Mouse (Mus musculus) adrenal gland, adult 18-20 months (tissue): ENCODE measurements around the gene Msh5. TPM values are rescaled to one million over a fixed set of nuclear protein-coding genes. Genes with fewer than 3 reads are reported as not detected.
"Not testable (repeated sequence)": the region's sequence is repeated elsewhere in the genome, so short reads cannot be mapped to it uniquely, and the experiment has no call there.

Experiments
- DNase-seq, 2 experiments: peaks; one replicate each; pipeline ENCODE4 v3.0.0; 2021 to 2022; ENCODE audit warnings: low spot score in 2 of 2
- total RNA-seq, 2 experiments: library from RNA; stranded (reverse); gene quantifications; 1 replicate in 1 of 2; 2 replicates in 1 of 2; pipeline ENCODE4 v1.2.3; 2021

The Msh5 gene
- total RNA-seq, 2 experiments from 2014 or later, result 1.1 to 1.3 TPM

DNA sequence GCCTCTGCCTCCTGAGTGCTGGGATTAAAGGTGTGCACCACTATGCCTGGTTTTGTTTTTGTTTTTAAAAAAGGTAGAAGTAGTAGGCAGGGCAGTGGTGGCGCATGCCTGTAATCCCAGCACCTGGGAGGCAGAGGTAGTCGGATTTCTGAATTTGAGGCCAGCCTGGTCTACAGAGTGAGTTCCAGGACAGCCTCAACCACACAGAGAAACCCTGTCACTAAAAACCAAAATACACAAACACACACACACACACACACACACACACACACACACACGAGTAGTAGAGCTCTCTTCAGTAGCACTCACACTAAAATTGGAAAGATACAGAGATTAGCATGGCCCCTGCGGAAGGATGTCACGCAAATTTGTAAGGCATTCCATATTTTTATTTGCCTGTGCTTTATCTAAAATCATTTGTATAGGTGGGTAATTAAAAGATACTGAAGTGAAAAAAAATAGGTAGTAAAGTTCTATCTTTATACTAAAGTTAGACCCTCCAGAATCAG, 2.4 kb upstream of the Msh5 start:
- no peak for DNase-seq

DNA sequence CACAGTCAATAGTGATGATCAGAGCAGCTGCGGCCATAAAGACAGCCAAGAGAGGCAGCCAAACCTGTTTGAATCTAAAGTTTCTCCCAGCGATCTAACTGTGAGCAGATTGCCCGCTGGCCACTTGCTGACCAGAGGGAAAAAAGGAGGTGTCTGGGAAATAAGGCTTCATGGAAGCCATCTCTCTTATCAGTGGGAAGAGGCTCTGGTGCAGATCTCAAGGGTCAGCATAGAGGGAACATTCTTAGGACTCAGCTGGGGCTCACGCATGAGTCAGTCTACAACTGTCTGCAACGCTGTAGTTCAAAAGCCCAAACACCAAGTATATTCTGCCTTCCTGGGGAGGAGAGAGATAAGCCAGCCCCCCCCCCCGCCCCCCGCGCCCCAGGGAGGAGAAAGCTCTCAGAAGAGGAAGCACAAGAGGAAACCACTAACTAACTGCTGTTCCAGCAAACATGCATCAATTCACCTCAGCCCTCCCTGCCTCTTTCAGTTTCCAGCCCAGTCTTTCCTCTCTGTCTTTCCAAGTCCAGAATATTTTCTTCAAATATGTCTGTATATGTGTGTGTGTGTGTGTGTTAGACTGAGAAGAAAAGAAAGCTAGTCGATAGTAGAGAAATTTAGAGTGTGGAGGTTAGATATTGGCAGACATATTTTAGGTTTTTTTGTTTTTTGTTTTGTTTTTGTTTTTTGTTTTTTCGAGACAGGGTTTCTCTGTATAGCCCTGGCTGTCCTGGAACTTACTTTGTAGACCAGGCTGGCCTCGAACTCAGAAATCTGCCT, 1.8 kb upstream of the Msh5 start:
- no peak for DNase-seq

DNA sequence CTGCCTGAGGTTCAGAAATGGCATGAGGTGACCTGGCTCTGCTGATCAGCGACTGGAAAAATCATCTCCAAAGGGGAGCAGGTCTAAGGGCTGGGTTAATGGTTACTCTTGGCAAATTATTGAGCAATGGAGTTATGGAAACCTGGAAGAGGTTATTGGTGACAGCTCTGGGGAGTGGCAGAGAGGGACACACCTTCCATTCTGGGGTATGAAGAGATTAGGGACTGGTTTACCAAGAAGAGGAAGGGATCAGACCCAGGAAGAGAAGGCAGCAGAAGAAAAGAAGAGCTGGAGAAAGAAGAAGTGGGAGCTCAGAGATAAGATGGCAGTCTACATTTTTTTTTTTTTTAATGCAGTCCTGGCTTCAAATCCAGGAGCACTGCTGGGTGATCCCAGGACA, 1.1 kb upstream of the Msh5 start:
- DNase-seq, result no peak

DNA sequence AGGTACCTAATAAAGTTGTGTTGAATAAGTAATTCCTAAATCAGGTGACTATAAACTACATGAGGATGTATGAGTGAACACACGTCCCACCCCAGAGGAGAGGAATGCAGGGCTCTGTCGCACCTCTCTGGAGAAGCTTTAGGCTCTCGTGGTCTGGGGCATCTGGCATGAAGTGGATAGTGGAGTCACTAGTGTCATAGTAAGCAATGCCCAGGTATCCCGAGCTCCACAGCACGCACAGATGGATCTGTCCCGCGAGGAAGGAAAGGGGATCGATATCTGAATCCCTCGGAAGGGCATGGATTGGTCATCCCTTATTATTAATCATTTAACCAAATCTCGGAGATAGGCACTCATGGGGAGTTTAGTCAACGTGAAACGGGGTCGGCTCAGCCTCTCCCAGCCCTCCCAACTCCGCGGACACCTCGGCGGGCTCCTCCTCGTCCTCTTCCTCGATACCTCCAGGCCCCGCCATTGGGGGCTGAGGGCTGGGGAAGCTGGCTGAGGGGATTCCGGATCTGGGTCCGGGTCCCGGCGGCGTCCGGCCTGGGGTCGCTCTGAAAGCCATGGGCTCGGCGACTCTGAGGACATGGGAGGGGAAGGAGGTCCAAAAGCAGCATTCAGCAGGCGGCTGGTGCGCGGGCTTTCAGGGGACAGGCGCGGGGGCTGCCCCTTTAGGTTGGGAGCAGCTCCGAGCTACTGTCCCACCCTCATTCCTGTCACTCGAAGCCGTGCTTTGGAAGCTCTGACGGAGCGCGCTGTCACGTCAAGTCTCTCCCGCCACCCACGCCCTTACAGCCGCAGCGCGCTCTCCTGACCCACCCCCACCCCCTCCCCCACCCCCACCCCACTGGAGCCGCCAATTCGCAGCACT, 501 bp downstream of the Msh5 start:
- no peak for DNase-seq

DNA sequence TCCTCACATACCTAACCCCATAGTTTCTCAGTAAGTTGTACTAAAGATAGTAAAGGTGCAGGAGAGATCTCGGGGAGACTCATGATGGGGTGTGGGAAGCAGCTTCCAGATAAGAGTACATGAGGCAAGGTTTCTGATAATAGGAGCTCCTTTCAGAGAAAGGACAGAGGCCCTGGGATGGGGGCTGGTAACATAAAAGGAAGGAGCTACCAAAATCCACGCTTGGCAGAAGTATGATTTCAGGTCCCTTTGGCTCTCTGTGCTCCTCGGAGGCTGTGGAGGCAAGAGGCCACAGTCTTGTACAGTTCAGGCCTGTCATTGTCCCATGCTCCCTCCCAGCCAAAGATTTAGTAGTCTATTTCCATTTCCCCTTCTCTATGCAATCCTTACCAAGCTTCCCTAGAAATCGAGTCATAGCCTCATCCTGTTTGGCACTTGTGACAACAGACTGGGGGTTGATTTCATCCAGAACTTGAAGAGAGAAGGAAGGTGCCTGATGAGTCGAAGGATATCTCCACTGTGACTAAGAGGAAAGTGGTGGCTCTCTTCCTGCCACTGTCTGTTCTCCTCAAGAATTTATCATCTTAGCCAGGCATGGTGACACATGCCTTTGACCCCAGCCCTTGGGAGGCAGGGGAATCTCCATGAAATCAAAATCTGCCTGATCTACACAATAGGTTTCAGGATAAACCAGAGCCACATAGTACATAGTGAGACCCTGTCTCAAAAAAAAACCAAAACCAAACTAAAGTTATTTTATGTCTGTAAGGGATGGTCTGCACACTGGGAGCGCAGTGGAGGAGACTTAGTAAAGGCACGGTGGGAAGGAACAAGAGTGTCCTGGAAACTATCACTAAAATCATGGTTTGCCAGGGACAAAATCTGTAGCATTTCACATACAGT, 1.4 kb downstream of the Msh5 start:
- DNase-seq, result no peak

DNA sequence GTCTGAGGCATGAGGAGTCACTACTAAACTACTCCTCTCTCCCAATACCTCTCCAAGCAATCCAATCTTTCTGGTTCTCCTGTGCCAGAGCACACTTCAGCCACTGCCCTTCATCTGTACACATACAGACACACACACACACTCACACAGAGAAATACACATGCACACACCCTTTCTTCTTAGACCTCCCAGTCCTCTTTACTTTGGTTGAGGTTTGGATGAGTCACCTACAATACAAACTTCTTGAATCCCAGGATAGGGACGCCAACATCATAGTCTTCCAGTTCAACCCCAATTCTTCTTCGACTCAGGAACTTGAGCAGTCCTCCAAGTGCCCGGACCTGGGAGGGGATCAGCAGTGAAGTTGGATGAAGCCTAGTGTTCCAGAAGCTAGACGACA, 2.8 kb downstream of the Msh5 start:
- no peak for DNase-seq

DNA sequence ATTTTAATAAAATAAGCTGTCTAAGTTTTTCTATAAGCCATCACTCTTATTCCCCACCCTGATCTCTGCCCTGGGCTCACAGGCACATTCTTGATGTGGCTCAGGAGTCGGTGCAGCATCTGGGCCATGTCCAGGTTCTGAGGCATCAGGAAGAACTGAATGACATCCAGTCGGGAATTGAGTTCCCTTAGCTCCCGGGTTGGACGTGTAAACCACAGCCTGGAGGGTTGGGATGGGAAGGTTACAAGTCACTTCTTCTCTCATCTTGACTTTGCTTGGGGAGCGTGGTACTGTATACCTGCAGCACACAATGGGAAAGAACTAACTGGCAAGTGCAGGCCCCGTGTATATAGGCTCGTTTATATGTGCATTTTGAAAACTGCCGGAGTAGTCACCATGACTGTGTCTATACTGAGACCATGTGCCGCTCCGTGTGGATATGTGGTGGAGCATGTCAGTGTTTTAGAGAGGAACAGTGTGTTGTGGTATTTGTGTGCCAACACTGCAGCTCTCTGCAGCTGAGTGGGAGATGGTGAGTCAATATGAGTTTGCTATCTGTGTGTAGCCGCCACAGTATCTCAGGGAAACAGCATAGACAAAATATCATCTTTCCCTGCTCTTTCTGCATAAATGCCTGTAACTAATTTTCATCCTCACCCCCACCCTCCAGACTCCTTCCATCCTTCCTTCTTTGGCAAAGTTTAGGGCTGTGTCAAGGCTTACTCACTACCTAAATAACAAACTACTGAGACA, 7.2 kb downstream of the Msh5 start:
- DNase-seq, result no peak

DNA sequence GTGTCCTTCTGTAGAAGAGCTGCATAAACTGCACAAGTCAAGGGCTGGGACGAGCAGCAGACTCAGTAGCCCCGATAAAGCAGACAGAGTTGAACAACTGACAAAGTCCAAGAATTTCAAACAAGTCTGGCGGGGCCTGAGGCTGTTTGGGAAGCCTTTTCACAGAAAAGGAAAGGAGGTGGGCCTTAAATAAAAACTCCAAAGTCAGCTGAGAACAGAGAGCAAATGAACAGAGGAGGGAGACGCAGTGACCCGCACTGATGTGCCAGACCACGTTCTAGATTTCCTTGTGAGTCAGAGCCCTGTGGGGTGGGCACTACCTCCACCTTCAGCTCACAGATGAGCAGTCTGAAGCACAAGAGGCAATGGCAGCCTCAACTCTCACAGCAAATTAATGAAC, 11.6 kb downstream of the Msh5 start:
- no peak for DNase-seq

DNA sequence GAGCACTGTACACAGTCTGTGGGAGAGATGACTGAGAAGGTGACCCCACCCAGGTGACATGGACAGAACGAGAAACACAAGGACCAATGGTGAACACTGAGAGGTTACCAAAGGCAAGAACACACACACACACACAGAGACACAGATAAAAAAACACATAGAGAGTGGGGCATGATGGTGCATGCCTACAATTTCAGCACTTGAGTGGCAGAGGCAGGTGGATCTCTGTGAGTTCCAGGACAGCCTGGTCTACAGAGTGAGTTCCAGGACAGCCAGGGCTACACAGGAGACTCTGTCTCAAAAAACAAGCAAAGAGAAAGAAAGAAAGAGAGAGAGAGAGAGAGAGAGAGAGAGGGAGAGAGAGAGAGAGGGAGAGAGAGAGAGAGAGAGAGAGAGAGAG, 12.8 kb downstream of the Msh5 start:
- not testable (repeated sequence) for DNase-seq

DNA sequence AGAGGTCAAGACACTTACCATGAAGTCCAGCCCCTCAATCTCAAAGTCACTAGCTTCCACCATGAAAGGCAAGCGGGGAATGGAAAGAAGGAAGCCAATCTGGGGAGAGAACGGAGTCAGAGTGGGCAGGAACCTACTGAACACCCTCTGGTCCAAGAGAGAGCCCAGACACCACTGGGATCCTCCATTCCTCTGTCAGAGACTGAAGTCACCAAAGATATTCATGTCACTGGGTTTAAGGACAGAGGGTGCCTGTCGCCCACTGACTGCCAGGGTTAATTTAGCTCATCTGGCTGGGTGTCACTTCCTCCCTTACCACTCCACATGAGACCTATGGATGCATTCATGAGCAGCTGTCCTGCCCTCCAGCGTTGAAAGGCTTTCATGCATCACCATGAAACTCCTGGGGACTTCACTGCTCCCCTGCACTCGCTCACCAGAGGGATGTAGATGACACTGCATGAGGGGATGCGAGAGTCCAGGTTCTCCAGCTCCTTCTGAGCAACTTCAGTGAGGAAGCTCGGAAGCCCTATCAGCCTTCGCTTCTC, 14.1 kb downstream of the Msh5 start:
- DNase-seq, result no peak

DNA sequence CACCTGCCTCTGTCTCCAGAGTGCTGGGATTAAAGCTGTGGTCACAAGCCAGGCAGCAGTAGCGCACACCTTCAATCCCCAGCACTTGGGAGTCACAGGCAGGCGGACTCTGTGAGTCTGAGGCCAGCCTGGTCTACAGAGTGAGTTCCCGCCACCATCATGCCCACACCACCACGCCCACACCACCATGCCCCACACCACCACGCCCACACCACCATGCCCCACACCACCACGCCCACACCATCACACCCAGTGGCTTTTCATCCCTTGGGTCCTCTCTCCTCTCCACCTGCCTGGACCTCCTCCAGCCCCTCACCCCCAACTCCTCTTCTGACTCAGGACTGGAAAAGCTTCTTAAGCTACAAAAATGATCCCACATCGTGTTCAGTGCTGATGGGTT, 14.7 kb downstream of the Msh5 start:
- DNase-seq, result no peak

DNA sequence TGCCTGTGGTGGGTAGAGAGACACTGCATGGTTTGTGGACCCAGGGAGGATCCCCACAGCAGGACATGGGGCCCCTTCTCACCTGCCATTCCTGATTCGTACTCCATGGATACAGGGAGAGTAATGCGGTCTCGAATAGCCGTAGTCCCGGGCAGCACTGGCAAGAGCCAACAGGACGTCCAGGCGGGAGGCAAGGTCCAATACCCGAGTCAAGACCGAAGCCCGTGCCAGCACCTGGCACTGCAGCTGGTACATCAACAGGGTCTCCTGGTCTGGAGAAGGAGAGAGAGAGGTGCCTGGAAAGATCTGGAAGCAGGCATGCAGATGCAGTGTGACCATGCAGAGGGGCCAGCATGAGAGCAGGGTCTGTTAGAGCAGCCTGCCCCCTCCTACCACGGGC, 15.3 kb downstream of the Msh5 start:
- no peak for DNase-seq

DNA sequence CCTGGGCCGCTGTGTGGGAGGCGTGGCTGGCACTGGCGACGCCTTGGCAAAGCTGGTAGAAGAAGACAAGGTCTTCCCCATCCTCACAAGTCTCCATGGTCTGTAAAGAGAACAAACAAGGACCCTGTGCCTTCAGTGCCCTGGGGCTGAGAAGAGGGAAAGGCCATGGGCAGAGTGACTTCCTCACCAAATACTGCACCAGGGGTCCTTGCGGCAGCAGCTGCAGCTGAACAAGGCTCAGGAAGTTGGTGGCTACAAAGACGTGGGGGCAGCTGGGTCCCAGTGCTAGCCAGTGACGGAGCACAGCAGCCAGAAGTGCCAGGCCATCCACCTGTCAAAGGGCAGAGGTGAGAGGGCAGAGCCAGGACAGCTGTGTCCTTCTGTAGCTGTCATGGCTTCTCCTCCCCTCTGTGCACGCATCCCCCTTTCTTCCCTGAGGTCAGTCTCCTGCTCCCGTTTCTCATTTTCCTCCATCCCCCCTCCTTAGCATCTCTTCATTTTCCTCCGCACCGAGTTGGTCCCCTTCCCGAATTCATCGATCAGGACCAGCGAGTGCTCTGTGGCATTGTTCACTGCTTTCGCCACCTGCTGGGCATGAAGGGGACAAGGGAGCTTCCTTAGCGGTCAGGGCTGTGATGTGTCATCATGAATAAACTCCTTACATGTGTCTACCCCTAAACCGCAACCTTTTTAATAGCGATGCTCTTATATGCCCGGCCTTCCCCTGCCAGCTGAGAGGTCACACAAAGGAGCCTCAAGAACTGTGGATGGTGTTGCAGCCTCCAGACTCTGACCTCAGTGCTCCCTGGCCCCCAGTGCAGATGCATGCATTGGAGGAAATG, 16.6 kb downstream of the Msh5 start:
- no peak for DNase-seq

DNA sequence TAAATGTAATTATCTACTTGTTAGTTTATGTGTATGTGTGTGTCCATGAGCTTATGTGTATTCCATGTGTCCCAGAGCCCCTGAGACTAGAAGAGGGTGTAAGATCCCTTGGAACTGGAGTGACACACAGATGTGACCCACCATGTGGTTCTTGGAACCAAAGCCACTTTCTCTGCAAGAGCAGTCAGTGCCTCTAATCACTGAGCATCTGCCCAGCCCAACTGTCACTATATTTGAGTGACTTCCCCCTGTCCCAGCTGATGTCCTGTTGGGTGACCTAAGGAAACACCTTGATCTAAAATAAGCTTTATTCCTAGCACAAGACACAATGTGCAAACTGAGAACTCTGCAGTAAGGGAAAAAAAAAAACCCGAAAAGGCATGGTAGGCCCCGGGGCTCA, 18.2 kb downstream of the Msh5 start:
- DNase-seq, result no peak

DNA sequence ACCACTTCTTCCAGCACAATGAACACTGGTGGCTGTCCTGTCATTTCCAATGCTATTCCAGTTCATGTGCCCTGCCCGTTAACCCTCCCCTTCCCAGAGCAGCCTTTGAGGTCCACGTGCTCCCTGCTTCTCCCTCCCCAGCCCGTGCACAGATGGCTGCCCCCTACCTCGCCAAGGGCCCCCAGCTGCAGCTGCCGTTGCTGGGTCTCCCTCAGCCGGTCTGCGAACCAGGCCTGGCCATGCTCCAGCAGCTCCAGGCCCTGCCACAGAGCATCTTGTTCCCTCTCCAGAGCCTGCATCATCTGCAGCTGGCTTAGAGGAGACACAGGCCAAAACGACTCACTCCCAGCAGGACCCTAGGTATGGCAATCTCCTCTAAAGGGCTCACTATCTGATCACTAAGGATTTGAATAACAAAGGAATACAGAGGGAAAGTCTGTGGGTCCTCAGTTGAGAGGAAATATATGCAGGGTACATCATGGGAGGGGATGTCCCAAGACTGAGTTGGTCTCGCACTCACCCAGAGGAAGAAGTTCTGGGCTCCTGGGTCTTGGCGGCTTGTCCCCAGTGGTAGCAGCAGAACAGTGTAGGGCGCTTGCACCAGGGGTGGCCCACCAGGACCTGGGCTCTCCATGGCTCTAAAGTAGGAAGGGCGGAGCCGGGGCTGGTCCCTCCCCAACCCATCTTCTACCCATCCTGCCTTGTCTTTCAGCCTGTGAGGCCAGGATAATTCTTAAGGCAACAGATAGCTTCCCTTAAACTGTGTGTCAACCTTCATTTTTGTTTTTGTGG, 19.1 kb downstream of the Msh5 start, which contains the start of gene Sapcd1:
TSS of gene Sapcd1 (minus strand) at position 740 of the 792 bp plus-strand sequence.
- DNase-seq, result no peak

DNA sequence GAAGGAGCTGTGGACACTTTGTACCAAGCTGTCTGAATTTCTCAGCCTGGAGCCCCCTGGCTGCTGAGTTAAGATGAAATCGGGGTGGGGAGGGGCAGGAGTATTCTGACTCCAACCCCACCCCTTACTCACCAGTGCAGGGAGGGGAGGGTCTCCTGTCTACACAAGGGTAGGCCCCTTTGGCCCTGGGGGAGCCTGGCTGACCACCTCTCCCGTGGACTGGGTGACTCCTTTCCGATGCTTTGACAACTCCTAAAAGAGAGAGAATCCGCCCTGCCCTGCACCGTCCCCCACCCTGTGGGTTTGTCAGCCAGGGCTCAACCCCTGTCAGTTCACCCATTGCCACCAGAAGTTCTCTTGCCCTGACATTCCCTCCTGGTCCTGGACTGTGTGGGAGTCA, 20.3 kb downstream of the Msh5 start:
- no peak for DNase-seq

DNA sequence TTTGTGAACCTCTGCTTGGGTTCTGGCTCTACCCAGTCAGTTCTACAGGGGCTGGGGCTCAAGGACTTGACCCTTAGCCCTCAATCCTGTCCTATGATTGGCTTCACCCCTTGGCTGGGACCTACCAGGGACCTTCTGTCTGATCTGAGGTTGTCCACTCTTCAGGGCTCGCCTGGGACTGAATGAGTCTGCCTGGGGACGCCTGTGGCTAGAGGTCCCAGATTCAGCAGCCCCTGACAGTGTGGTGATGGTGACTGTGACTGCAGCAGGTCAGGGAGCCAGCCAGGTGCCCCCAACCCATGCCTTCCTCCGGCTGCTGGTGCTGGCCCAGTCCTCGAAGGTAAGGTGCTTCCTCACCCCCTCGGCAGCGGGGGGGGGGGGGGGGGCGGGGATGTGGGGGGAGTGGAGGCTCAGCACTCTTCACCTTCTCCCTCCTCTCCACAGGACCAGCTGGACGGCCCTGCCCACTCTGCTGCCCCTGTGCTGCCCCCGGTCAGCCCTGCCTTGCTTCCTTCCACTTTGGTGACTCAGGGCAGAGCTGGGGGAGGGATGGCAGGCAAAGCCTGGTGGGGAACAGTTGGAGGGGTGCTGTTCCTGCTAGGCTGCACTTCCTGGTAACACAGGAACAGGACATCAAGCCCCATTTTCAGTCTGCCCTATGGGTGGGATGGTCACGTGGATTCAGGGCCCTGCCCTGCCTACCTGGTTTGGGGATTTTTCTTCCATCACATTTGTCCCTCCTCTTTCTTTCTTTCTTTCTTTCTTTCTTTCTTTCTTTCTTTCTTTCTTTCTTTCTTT, 21.7 kb downstream of the Msh5 start:
- no peak for DNase-seq

DNA sequence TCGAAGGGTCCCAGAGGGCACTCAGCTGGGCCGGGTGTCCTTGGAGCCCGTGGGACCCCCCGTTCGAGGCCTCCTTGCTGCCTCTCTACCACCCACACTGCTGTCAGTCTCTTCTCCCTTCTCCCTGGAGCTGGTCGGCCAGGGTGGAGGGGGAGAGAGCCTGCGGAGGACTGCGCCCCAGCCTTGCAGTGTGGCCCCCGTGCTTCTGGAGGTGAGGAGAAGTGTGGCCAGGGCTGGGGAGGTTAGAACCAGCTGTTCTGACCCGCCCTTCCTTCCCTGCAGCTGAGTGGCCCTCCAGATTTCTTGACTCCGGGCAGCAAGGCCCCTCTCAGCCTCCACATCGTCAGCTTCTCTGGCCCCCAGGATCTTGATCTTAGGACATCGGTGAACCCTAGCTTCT, 22.3 kb downstream of the Msh5 start:
- no peak for DNase-seq
